Mouse (Mus musculus) large intestine, adult 2 months (tissue): Measurements from ENCODE around the gene Krtap15. TPM values are rescaled to one million over a fixed set of nuclear protein-coding genes. Genes with fewer than 3 reads are reported as not detected.

Experiments used
- DNase-seq: peaks from one replicate; pipeline ENCODE4 v3.0.0-alpha.2; 2012; ENCODE audit warnings: low read depth, low spot score
- WGBS: fragments of 180-500 bp; shearing (Covaris S2); methylation state at CpG from one replicate; pipeline ENCODE4 v1.1.7; 2018; 5-methylcytosine and 5-hydroxymethylcytosine counted together
- polyA plus RNA-seq: library from polyadenylated mRNA; depleted of rRNA; stranded (reverse); fragments of >200 nt; gene quantifications from 2 replicates; pipeline ENCODE4 v1.2.3, GENCODE M21; 2012; rRNA removed

Krtap15 gene
- polyA plus RNA-seq = not detected in 2 replicates

DNA sequence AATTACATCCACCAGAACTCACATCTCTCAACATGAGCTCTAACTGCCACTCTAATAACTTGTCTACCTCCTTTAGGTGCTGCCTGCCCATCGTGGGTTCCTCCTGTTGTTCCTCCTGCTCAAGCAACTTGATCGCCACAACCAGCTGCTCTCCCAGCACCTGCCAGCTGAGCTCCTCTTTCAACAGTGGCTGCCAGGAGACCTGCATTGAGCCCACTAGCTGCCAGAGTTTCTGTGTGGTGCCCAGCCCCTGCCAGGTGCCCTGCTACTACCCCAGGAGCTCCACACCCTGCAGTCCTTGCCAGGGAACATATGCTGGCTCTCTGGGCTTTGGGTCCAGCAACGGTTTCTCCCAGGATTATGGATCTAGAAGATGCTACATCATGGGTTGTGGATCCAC lies at the start of gene Krtap15:
TSS of gene Krtap15 (plus strand) at position 150 of the 400 bp plus-strand sequence.
- WGBS = 68% methylated on average over 3 of the region's 3 CpGs

DNA sequence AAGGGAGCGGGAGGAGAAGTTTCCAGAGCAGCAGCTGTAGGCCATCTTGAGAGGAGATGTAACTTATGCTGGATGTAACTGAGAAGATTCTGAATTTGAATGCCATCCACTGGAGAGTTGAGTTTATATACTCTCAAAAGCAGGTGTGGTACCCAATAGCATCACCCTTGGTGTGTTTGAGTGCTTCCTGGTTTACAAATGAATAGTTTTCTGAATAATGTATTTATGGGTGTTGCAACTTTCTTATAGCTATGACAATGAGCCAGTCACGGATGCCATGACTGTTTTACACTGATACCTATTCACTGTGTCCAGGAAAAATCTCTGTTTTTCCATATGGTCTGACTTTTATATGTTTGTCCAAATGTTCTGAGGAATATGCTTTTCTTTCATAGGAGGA lies 45.9 kb upstream of the Krtap15 start, which contains the start of gene 2310057N15Rik:
TSS of gene 2310057N15Rik (minus strand) at position 101 of the 400 bp plus-strand sequence.
- 85% methylated on average over 2 of the region's 2 CpGs for WGBS
- DNase-seq = no peak

More for the DNA sequence above, at the start of gene Krtap15:
- DNase-seq = no peak

DNA sequence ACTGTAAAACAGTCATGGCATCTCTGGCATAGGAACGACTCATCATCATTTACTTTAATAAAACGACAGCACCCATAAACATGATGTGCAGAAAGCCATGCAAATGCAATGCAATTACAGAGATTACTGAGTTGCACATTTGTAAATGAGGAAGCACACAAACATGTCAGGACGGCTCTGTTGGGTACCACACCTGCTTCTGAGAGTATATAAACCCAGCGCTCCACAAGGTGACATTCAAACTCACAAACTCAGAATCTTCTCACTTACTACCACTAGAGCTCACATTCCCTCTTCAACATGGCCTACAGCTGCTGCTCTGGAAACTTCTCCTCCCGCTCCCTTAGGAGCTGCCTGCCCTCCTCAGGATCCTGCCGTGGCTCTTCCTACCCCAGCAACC lies 42.4 kb upstream of the Krtap15 start, which contains the start of gene Gm5965:
TSS of gene Gm5965 (plus strand) at position 301 of the 400 bp plus-strand sequence.
- 85% methylated on average over 6 of the region's 6 CpGs for WGBS
- no peak for DNase-seq

DNA sequence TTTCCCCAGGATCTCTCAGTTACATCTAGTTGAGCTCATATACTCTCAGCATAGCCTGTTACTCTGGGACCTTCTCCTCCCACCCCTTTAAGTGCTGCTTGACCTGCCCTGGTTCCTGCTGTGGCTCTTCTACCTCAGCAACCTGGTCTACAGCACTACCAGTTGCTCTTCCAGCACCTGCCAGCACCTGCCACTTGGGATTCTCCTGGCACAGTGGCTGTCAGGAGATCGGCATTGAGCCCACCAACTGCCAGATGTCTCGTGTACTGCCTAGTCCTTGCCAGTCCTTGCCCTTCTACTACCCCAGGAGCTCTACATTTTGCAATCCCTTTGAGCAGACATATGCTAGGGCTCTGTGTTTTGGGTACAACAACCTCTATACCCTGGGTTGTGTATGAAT lies 33.2 kb upstream of the Krtap15 start:
- DNase-seq = no peak
- 67% methylated on average over 2 of the region's 2 CpGs for WGBS

DNA sequence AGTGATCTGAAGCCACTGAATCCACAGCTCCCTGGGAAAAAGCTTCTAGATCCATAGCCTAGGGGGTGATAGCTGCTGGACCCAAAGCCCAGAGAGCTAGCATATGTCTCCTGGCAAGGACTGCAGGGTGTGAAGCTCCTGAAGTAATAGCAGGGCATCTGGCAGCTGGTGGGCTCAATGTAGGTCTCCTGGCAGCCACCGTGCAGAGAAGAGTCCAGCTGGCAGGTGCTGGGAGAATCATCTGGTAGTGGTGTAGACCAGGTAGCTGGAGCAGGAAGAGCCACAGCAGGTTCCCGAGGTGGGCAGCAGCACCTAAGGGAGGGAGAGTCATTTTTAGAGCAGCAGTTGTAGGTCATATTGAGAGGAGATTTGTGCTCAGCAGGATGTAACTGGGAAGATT lies 8.2 kb upstream of the Krtap15 start, which contains the start of gene Gm20741:
TSS of gene Gm20741 (minus strand) at position 394 of the 400 bp plus-strand sequence.
- 76% methylated on average over 2 of the region's 2 CpGs for WGBS
- DNase-seq = no peak

DNA sequence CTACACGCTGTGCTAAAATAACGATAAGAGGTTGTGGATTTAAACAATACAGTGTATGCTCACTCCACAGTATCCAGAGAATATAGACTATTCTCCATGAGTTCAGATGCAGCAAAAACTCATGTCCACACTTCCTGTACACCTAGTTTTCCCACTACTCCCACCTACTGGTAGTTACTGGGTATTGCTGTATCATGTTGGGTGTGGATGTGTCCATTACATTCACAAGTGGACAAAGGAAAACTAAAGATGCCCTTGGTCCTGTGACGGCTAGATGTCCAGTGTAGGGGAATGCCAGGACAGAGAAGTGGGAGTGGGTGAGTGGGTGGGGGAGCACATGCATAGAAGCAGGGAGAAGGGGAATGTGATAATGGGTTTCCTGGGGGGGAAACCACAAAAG lies 3.7 kb downstream of the Krtap15 start:
- WGBS = 73% methylated on average over 3 of the region's 3 CpGs

DNA sequence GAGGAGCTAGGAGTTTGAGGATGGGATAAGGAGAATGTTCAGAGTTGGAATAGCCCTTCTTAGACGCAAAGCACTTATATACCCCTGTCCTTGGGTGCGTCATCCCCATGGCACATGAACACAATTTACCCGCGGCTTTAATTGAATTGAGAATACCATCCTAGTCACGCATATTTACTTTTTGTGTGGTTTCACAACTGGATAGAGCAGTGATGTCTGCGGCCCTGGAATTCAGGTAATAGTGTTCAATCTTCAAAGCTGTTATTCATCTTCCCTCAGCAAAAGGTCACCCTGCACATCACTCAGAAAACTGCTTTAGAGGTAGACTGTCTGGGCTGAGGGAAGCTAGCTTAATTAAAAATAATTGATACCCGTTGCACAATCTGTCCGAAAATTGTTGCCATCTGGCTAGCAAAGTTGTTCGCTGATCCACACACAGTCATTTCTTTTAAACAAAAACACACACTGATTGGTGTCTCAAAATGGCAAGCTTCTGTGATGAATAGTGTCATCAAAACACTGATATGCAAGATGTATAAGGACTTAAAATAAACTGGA lies 6.2 kb downstream of the Krtap15 start, which contains the start of gene Krtap14:
TSS of gene Krtap14 (minus strand) at position 51 of the 558 bp plus-strand sequence.
- 89% methylated on average over 9 of the region's 9 CpGs for WGBS
- DNase-seq = no peak

More for the DNA sequence above, 3.7 kb downstream of the Krtap15 start:
- peak; percentile 43 for DNase-seq

DNA sequence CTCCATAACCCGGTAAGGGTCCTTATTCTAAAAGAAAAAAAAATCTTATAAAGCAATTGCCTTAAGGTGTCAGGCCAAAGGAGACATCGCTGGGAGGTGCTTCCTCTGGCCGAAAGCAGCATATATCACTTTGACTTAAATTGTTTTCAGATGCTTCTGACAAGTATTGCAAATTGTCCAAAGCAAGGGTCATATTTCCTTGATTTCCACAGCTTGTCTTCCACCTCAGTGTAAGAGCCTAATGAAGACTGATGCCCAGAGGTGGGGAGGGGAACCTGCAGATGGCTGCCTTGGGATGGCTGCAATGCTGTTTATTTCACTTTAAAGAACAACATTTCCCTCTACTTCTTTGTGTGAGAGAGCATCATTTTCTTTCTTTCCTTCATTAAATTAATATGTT lies 7.0 kb downstream of the Krtap15 start:
- no peak for DNase-seq
- WGBS = 80% methylated on average over 3 of the region's 3 CpGs

DNA sequence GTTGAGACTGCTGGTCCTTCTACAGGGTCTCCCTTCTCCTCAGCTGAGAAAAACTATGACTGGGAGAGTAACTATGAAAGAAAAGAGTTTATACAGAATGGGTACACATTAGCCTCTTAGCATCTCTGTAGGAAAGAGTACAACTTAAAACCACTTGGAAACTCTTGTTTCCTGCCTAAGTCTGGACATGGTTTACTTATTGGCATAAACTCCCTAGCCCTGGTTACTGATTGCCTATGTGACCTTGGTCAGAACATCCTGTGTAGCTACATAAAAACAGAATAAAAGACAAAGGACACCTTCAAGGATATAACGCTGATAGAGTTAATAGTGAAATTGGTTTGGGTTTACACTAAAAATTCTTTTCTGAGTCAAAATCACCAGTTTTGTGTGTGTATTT lies 27.3 kb downstream of the Krtap15 start:
- WGBS = 51% methylated on average over 1 of the region's 1 CpGs

DNA sequence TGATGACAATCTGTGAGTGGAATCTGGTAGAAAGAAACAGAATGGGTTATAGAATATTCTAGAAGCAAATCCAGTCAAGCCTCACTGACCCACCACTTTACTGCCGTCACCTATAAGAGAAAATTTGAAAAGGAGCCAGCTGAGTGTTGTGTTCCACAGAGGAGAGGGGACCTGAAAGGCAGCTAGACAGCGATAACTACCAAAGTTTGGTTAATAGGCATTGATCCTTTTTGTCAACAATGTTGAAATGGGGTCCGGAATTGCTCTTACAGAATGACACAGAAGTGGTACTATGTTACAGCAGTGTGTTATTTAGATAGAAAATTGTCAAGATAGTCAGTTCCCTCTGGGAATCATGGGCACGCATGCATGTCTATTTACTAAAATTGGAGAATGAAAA lies 28.5 kb downstream of the Krtap15 start:
- no peak for DNase-seq
- WGBS = 83% methylated on average over 4 of the region's 4 CpGs

More for the DNA sequence above, 27.3 kb downstream of the Krtap15 start:
- no peak for DNase-seq

DNA sequence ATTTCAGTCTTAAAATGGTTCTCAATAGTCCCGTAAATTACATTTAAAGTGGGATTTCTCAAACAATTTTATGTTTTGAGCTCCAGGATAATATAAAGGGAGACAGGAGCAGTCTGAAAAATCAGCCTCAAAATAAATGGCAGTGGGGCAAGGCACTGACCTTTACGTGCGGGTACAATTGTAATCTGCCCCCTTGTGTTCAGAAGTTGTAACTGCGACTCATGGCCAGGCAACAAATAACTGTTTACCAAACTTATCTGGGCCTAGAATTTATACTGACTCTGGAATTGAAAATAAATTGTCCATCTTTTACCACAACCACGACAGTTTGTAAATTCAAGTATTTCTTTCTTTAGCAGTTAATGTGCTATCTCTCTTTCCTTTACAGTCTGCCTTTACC lies 31.4 kb downstream of the Krtap15 start:
- no peak for DNase-seq
- WGBS = 15% methylated on average over 5 of the region's 5 CpGs

DNA sequence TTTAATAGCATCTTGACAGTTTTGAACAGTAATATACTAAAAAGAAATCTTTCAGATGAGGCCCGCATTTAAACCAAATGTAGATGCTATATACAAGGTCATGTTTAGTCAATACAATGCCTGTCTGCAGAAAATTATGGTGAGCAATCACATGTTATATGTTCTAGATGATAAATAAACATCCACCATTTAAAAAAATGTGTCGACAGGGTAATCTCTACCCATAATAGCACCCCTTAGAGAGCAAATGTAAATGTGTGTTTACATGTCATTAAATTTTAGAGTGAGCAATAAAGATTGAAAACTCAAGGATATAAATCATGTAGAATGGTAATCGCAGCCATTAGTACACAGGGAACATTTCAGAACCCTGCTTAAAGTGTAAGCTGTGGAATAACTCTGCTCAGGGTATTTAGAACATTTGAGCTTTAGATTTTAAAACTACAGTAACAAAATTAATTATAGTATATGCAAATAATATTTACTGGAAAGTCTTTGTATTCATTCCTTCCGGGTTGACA lies 44.9 kb downstream of the Krtap15 start:
- DNase-seq = no peak
- WGBS = 45% methylated on average over 4 of the region's 4 CpGs

DNA sequence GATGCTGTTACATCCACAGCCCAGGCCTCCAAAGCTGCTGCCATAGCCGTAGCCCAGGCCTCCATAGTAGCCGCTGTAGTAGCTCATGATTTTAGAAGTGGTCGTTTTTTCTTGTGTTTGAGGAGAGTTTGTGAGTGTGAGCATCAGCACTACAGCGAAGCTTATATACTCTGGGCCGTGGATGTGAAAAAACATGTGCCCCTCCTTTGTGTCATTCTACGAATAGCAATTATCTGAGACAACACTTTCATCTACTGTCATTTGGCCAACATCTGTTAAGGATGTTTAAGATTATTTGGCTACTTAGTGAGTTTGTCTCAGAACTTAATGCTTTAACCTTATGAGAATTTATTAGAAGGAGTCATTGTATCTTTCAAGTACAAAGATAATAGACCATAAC lies 49.3 kb downstream of the Krtap15 start, which contains the start of gene Krtap19-1:
TSS of gene Krtap19-1 (minus strand) at position 101 of the 400 bp plus-strand sequence.
- no peak for DNase-seq
- 88% methylated on average over 6 of the region's 6 CpGs for WGBS

DNA sequence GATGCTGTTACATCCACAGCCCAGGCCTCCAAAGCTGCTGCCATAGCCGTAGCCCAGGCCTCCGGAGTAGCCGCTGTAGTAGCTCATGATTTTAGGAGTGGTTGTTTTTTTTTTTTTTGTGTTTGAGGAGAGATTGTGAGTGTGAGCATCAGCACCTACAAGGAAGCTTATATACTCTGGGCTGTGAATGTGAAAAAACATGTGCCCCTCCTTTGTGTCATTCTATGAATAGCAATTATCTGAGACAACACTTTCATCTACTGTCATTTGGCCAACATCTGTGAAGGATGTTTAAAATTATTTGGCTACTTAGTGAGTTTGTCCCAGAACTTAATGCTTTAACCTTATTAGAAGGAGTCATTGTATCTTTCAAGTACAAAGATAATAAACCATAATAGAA lies 54.2 kb downstream of the Krtap15 start, which contains the start of gene Krtap19-2:
TSS of gene Krtap19-2 (minus strand) at position 101 of the 400 bp plus-strand sequence.
- 91% methylated on average over 3 of the region's 3 CpGs for WGBS
- no peak for DNase-seq

DNA sequence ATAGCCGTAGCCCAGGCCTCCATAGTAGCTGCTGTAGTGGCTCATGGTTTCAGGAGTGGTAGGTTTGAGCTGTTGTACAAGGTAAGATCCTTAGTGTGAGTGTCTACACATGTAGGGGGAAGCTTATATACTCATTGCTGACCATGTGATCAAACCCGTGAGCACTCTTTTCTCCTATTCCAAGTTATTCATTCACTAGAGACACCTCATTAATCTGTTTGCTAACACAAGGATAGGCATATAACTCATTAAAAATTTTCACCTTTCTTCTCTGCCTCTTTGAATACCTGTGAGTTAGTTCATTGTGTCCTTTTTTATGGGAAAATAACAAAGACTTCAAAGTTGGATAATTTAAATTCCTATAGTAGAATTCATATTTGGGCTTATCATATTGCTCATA lies 57.9 kb downstream of the Krtap15 start, which contains the start of gene Krtap19-3:
TSS of gene Krtap19-3 (minus strand) at position 101 of the 400 bp plus-strand sequence.
- 66% methylated on average over 2 of the region's 2 CpGs for WGBS

More for the DNA sequence above, 57.9 kb downstream of the Krtap15 start, which contains the start of gene Krtap19-3:
- no peak for DNase-seq

Other genes starting within 250 kb of the Krtap15 start
- gene Krtap24-1, start 207.9 kb upstream of the Krtap15 start, polyA plus RNA-seq = not detected in 2 replicates
- not detected in 2 replicates for gene 2310079G19Rik, start 192.5 kb upstream of the Krtap15 start, polyA plus RNA-seq
- gene Krtap26-1, start 172.4 kb upstream of the Krtap15 start, polyA plus RNA-seq = not detected in 2 replicates
- not detected in 2 replicates for gene Krtap27-1, start 148.5 kb upstream of the Krtap15 start, polyA plus RNA-seq
- gene 2310061N02Rik, start 112.3 kb upstream of the Krtap15 start, polyA plus RNA-seq = not detected in 2 replicates
- gene Krtap13-1, start 91.4 kb upstream of the Krtap15 start, polyA plus RNA-seq = not detected in 2 replicates
- not detected in 2 replicates for gene Krtap13, start 68.6 kb upstream of the Krtap15 start, polyA plus RNA-seq
- gene 2310034C09Rik, start 61.4 kb upstream of the Krtap15 start, polyA plus RNA-seq = not detected in 2 replicates
- gene 2310057N15Rik, start 46.0 kb upstream of the Krtap15 start, polyA plus RNA-seq = not detected in 2 replicates
- gene Gm5965, start 42.3 kb upstream of the Krtap15 start, polyA plus RNA-seq = not detected in 2 replicates
- gene Gm20741, start 8.0 kb upstream of the Krtap15 start, polyA plus RNA-seq = not detected in 2 replicates
- gene Krtap14, start 5.9 kb downstream of the Krtap15 start, polyA plus RNA-seq = not detected in 2 replicates
- gene Krtap19-1, start 49.2 kb downstream of the Krtap15 start, polyA plus RNA-seq = not detected in 2 replicates
- gene Krtap19-2, start 54.1 kb downstream of the Krtap15 start, polyA plus RNA-seq = not detected in 2 replicates
- gene Krtap19-3, start 57.8 kb downstream of the Krtap15 start, polyA plus RNA-seq = not detected in 2 replicates
- not detected in 2 replicates for gene Krtap19-4, start 64.9 kb downstream of the Krtap15 start, polyA plus RNA-seq
- gene Krtap19-5, start 76.2 kb downstream of the Krtap15 start, polyA plus RNA-seq = not detected in 2 replicates
- not detected in 2 replicates for gene Krtap19-9b, start 112.0 kb downstream of the Krtap15 start, polyA plus RNA-seq
- not detected in 2 replicates for gene Krtap16-3, start 142.7 kb downstream of the Krtap15 start, polyA plus RNA-seq
- not detected in 2 replicates for gene Krtap22-2, start 190.5 kb downstream of the Krtap15 start, polyA plus RNA-seq
- not detected in 2 replicates for gene Gm10229, start 195.1 kb downstream of the Krtap15 start, polyA plus RNA-seq
- not detected in 2 replicates for gene Krtap6-1, start 211.5 kb downstream of the Krtap15 start, polyA plus RNA-seq
- gene Gm10228, start 221.3 kb downstream of the Krtap15 start, polyA plus RNA-seq = not detected in 2 replicates
- not detected in 2 replicates for gene Krtap6-5, start 227.7 kb downstream of the Krtap15 start, polyA plus RNA-seq
- not detected in 2 replicates for gene 1110025L11Rik, start 243.8 kb downstream of the Krtap15 start, polyA plus RNA-seq